Mouse (Mus musculus) ES-Bruce4 (cell line): ENCODE data around the gene 1700011L22Rik.

Experiments used
- CTCF ChIP-seq: IDR thresholded peaks from one replicate; pipeline ENCODE4 v1.8.1; 2011; ENCODE audit warnings: low read depth, low read length
- EP300 ChIP-seq: IDR thresholded peaks from 2 replicates; pipeline ENCODE4 v1.6.1; 2011; ENCODE audit warnings: low read depth, low read length; ENCODE audit not compliant: insufficient read depth
- POLR2A ChIP-seq: IDR thresholded peaks from one replicate; pipeline ENCODE4 v1.8.1; 2011; ENCODE audit warnings: low read length; ENCODE audit not compliant: insufficient read depth

- no peak for TF ChIP-seq EP300
- no peak for TF ChIP-seq POLR2A
- no peak for TF ChIP-seq CTCF
Measured at GRCm38 (mm10) chr8:79239320-79239719, 9.1 kb downstream of the 1700011L22Rik start.
